Comparison of ENCODE assay signal across 12 mouse cellular contexts in genomic region chr11:6895786-6896093, GRCm38 (mm10). TPM values are rescaled to one million over a fixed set of nuclear protein-coding genes. Genes with fewer than 3 reads are reported as not detected.
DNase-seq lines count a peak whose midpoint lies in the region; ATAC-seq and TF ChIP-seq lines count a peak whose summit lies in the region.
"Had no signal": no experiment of that assay in that cellular context is flagged by ENCODE, and none has a peak within 500 bp of the region (broad histone marks: within the 10 kb centered on the region; RNA-seq: fewer than 3 reads in every experiment).

No protein-coding gene starts in this region.

- H3K4me1 ChIP-seq in heart, adult 2 months (ENCODE audit: control insufficient read depth, insufficient read depth, low read length) = no peaks in the 10 kb centered on the region
- H3K4me1 ChIP-seq in ES-Bruce4 (ENCODE audit: control insufficient read depth, insufficient read depth, low read length) = peaks cover 13% of the 10 kb centered on the region
- no peaks in the 10 kb centered on the region for H3K4me1 ChIP-seq in kidney, embryonic 14.5 days (ENCODE audit: control insufficient read depth, insufficient read depth, low read length)
- H3K4me1 ChIP-seq: liver, embryonic 12.5 days had no signal

- no peak for TF ChIP-seq EP300 in heart, adult 2 months (IDR thresholded peaks at IDR 0.05; ENCODE audit: insufficient read depth, low read depth, low read length)
- peak; percentile 71 for TF ChIP-seq EP300 in ES-Bruce4 (IDR thresholded peaks at IDR 0.05; ENCODE audit: insufficient read depth, low read depth, low read length)

- no peaks in the 10 kb centered on the region for H3K27me3 ChIP-seq in heart, adult 2 months (ENCODE audit: control insufficient read depth, insufficient read depth, low read length)
- no peaks in the 10 kb centered on the region for H3K27me3 ChIP-seq in ES-Bruce4 (ENCODE audit: control insufficient read depth, insufficient read depth, low read length, poor library complexity, severe bottlenecking)
- no peaks in the 10 kb centered on the region for H3K27me3 ChIP-seq in kidney, embryonic 14.5 days (ENCODE audit: control insufficient read depth, insufficient read depth, low read length)
- H3K27me3 ChIP-seq: liver, embryonic 12.5 days had no signal

- no peaks in the 10 kb centered on the region for H3K36me3 ChIP-seq in heart, adult 2 months (ENCODE audit: control insufficient read depth, insufficient read depth, low read length)
- H3K36me3 ChIP-seq in ES-Bruce4 (ENCODE audit: control insufficient read depth, insufficient read depth, low read length, poor library complexity, severe bottlenecking) = no peaks in the 10 kb centered on the region; the same call in 1 of the 2 replicates
- H3K36me3 ChIP-seq in kidney, embryonic 14.5 days (ENCODE audit: control insufficient read depth, insufficient read depth, low read length) = no peaks in the 10 kb centered on the region
- H3K36me3 ChIP-seq: liver, embryonic 12.5 days had no signal

- no peaks in the 10 kb centered on the region for H3K79me2 ChIP-seq in heart, adult 2 months (replicated peaks; ENCODE audit: control insufficient read depth, insufficient read depth, low read length)

- peak; percentile 29; the same call in 1 of the 2 replicates for ATAC-seq in kidney, embryonic 14.5 days (ENCODE audit: low FRiP score, low TSS enrichment)
- ATAC-seq in megakaryocyte-erythroid progenitor cell, adult 5-6 weeks (replicated peaks; ENCODE audit: low FRiP score, low TSS enrichment, poor library complexity, severe bottlenecking) = no peak
- ATAC-seq: liver, embryonic 12.5 days had no signal

- WGBS in heart, adult 2 months = 48% methylated on average over 8 of the region's 8 CpGs
- 54% methylated on average over 8 of the region's 8 CpGs for WGBS in kidney, embryonic 14.5 days

- no peak overlapping the region for H3K27ac ChIP-seq in heart, adult 2 months
- peak overlapping the region; percentile 97 for H3K27ac ChIP-seq in ES-Bruce4 (ENCODE audit: insufficient read depth, low read length)
- peak overlapping the region; percentile 76; the same call in 1 of the 2 replicates for H3K27ac ChIP-seq in kidney, embryonic 14.5 days (ENCODE audit: low read depth, low read length)
- H3K27ac ChIP-seq: liver, embryonic 12.5 days had no signal

- intact Hi-C loops in heart, adult 2 months (cut with DNase I) = no loop called here

- peak; percentile 33 for DNase-seq in heart, postnatal 4 days
- no peak for DNase-seq in heart, adult 2 months
- peak; percentile 85 to 88 for DNase-seq in cerebellum, adult 18-20 months
- no peak for DNase-seq in thymus, postnatal 14 days
- no peak for DNase-seq in thymus, postnatal 25 days
- DNase-seq: adrenal gland, postnatal 14 days; right cerebral cortex, postnatal 14 days; thymus, postnatal 36 days had no signal

- H3K4me3 ChIP-seq in heart, adult 2 months = no peak overlapping the region
- H3K4me3 ChIP-seq in ES-Bruce4 (ENCODE audit: low read depth, low read length) = no peak overlapping the region
- no peak overlapping the region for H3K4me3 ChIP-seq in kidney, embryonic 14.5 days (ENCODE audit: low read length)
- H3K4me3 ChIP-seq: liver, embryonic 12.5 days had no signal

- no peak overlapping the region for H3K4me2 ChIP-seq in kidney, embryonic 14.5 days (replicated peaks; ENCODE audit: low read depth, low read length)
- H3K4me2 ChIP-seq: liver, embryonic 12.5 days had no signal

- no peak for TF ChIP-seq POLR2A in heart, adult 2 months (IDR thresholded peaks at IDR 0.05; ENCODE audit: insufficient read depth, low read depth, low read length)
- no peak for TF ChIP-seq POLR2A in ES-Bruce4 (IDR thresholded peaks at IDR 0.05; ENCODE audit: insufficient read depth, low read length)

- H3K9me3 ChIP-seq in ES-Bruce4 (replicated peaks; ENCODE audit: control insufficient read depth, insufficient read depth, low read length, poor library complexity, severe bottlenecking) = peaks cover 25% of the 10 kb centered on the region
- H3K9me3 ChIP-seq in kidney, embryonic 14.5 days (ENCODE audit: control insufficient read depth, low read length) = no peaks in the 10 kb centered on the region
- H3K9me3 ChIP-seq: liver, embryonic 12.5 days had no signal

- no peak overlapping the region for H3K9ac ChIP-seq in heart, adult 2 months (ENCODE audit: low read depth, low read length)
- peak overlapping the region; percentile 11 for H3K9ac ChIP-seq in ES-Bruce4 (ENCODE audit: low read depth, poor library complexity, severe bottlenecking)
- H3K9ac ChIP-seq in kidney, embryonic 14.5 days (ENCODE audit: low read depth, low read length) = no peak overlapping the region
- H3K9ac ChIP-seq: liver, embryonic 12.5 days had no signal

- TF ChIP-seq CTCF in heart, adult 2 months (IDR thresholded peaks at IDR 0.05) = no peak
- no peak for TF ChIP-seq CTCF in ES-Bruce4 (IDR thresholded peaks at IDR 0.05; ENCODE audit: low read depth, low read length)

RNA-seq across cellular contexts. Expression of gene Gm11983, which starts 58.3 kb away (rescaled TPM):
- not detected for total RNA-seq in heart, postnatal 4 days (2021)
- total RNA-seq in heart, adult 2 months (2021) = not detected
- polyA plus RNA-seq in heart, adult 2 months (2012; rRNA removed) = not detected in 2 replicates
- 0.67 TPM in 1 of 2 replicates, not detected in the other for polyA plus RNA-seq in ES-Bruce4 (2011; ENCODE audit: insufficient read depth, insufficient read length, low read depth, missing spikeins)
- not detected in 2 replicates for polyA plus RNA-seq in kidney, embryonic 14.5 days (2014; fragmentation: Nextera tagmentation; extraction: Ambion mirVana)
- not detected in 2 replicates for total RNA-seq in megakaryocyte-erythroid progenitor cell, adult 5-6 weeks (2014; fragmentation: Nextera tagmentation)
- total RNA-seq in megakaryocyte-erythroid progenitor cell, adult 5-6 weeks (2017) = not detected in 2 replicates
- total RNA-seq: adrenal gland, postnatal 14 days had no signal
- polyA plus RNA-seq: liver, embryonic 12.5 days had no signal

Comparison
In these comparisons a context has a peak if more than half of its experiments do, and no peak if none do; other contexts are left out.
1. DNase-seq: peak in heart, postnatal 4 days (single experiment) and cerebellum, adult 18-20 months (2 of 2); none in heart, adult 2 months (0 of 2), thymus, postnatal 14 days (single experiment) and thymus, postnatal 25 days (single experiment).